Mouse (Mus musculus) midbrain, postnatal 0 days (tissue): ENCODE measurements around the gene Cd72. TPM values are rescaled to one million over a fixed set of nuclear protein-coding genes. Genes with fewer than 3 reads are reported as not detected.

Source experiments
- ATAC-seq: fragments of 200-750 bp; cut with Nextera tagmentation; 2 replicates; pipeline ENCODE4 v1.8.0; 2017; ENCODE audit warnings: moderate number of reproducible peaks, mild to moderate bottlenecking, moderate TSS enrichment, moderate library complexity; ENCODE audit not compliant: low FRiP score
- DNase-seq: peaks from one replicate; pipeline ENCODE4 v3.0.0-alpha.2; 2015; ENCODE audit warnings: low spot score
- H3K27ac ChIP-seq: fragments of 300-500 bp; sonication (generic); 2 replicates; pipeline ENCODE4 v1.5.1; 2014; ENCODE audit warnings: low read depth, mild to moderate bottlenecking, low read length, mixed read lengths
- H3K27me3 ChIP-seq: fragments of 300-500 bp; sonication (generic); 2 replicates; pipeline ENCODE4 v1.6.1; 2014; ENCODE audit warnings: low read length, control low read depth, mixed read lengths; ENCODE audit not compliant: insufficient read depth
- H3K36me3 ChIP-seq: fragments of 300-500 bp; sonication (generic); 2 replicates; pipeline ENCODE4 v1.6.1; 2014; ENCODE audit warnings: low read length, control low read depth, mixed read lengths; ENCODE audit not compliant: insufficient read depth
- H3K4me1 ChIP-seq: fragments of 300-500 bp; sonication (generic); 2 replicates; pipeline ENCODE4 v1.6.1; 2014; ENCODE audit warnings: mild to moderate bottlenecking, control low read depth, antibody characterized with exemption, low read length, mixed read lengths; ENCODE audit not compliant: insufficient read depth
- H3K4me2 ChIP-seq: fragments of 300-500 bp; sonication (generic); 2 replicates; pipeline ENCODE4 v1.6.1; 2014; ENCODE audit warnings: low read depth, mild to moderate bottlenecking, low read length, mixed read lengths; ENCODE audit not compliant: poor library complexity, severe bottlenecking
- H3K4me3 ChIP-seq: fragments of 300-500 bp; sonication (generic); 2 replicates; pipeline ENCODE4 v1.5.1; 2014; ENCODE audit warnings: low read depth, mild to moderate bottlenecking, low read length, moderate library complexity
- H3K9ac ChIP-seq: fragments of 300-500 bp; sonication (generic); replicated peaks from 2 replicates; pipeline ENCODE4 v1.6.1; 2014; ENCODE audit warnings: mild to moderate bottlenecking, low read length, moderate library complexity, mixed read lengths; ENCODE audit not compliant: poor library complexity, severe bottlenecking
- H3K9me3 ChIP-seq: fragments of 300-500 bp; sonication (generic); 2 replicates; pipeline ENCODE4 v1.6.1; 2016; ENCODE audit warnings: low read length, control low read depth
- CTCF ChIP-seq: IDR thresholded peaks from 2 replicates; pipeline ENCODE4 v1.5.1; 2016; ENCODE audit warnings: antibody characterized with exemption, mild to moderate bottlenecking
- WGBS: fragments of 180-500 bp; shearing (Covaris S2); extraction: QIAGEN DNeasy Blood & Tissue Kit; methylation state at CpG from one replicate; pipeline ENCODE4 v1.1.7; 2014; 5-methylcytosine and 5-hydroxymethylcytosine counted together
- polyA plus RNA-seq: library from polyadenylated mRNA; unstranded; fragments of >200 nt; fragmentation: Nextera tagmentation; extraction: Ambion mirVana; gene quantifications from 2 replicates; pipeline ENCODE4 v1.2.1, GENCODE M21; 2015
- total RNA-seq: library from RNA; depleted of rRNA; stranded (reverse); fragments of >200 nt; gene quantifications from 2 replicates; pipeline ENCODE4 v1.2.3, GENCODE M21; 2014

The Cd72 gene
- total and polyA plus RNA-seq, 2 experiments from 2014 or later = 5.2 TPM; not detected in 1

DNA sequence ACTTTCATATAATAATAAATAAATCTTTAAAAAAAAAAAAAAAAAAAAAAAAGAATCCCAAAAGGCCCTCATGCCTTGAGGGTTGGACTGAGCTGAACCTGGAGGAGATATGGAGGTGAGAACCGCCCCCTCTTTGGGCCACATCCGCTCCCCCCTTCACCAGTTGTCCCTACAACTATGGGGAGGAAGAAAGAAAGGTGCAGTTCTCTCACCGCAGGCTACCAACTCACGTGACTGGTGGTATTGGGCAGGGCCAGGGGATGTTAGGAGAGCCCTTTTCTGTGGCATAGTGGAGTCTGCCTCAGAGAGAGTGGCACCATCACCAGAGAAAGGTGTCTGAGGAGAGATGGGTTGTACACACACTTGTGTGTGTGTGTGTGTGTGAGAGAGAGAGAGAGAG, 2.0 kb upstream of the Cd72 start:
- 28% methylated on average over 4 of the region's 4 CpGs for WGBS
- Histone ChIP-seq H3K9ac (no peak overlapping the region), H3K27me3 (peaks cover 7% of the 10 kb centered on the region; the same call in 1 of the 2 replicates), H3K36me3 (no peaks in the 10 kb centered on the region), H3K27ac (no peak overlapping the region), H3K4me1 (no peaks in the 10 kb centered on the region), H3K4me2 (no peak overlapping the region), H3K9me3 (no peaks in the 10 kb centered on the region), H3K4me3 (no peak overlapping the region)
- TF ChIP-seq CTCF = no peak
- ATAC-seq (no peak), DNase-seq (no peak)

DNA sequence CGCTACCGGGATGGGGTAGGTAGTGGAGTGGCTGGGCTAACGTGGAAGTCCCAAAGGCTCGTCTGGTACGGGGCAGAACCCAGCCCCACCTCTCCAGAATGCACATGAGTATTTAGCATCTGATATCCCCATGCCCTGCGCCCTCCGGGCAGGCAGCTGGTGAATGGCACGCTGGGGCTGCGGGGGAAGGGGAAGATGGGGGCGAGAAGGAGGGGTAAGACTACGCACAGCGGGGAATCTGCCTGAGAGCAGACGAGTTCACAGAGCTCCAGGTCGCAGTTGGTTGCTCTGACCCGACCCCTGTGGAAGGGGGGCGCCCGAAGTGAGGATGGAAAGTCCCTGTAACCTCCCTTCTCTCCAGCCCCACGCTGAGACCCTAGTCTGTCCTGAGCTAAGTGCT, 1.0 kb downstream of the Cd72 start:
- Histone ChIP-seq H3K9me3 (no peaks in the 10 kb centered on the region), H3K27me3 (peaks cover 7% of the 10 kb centered on the region; the same call in 1 of the 2 replicates), H3K36me3 (peaks cover 3% of the 10 kb centered on the region; the same call in 1 of the 2 replicates), H3K4me3 (peak overlapping the region; percentile 10; the same call in 1 of the 2 replicates), H3K4me1 (no peaks in the 10 kb centered on the region), H3K4me2 (peak overlapping the region; percentile 34; the same call in 1 of the 2 replicates), H3K27ac (no peak overlapping the region), H3K9ac (no peak overlapping the region)
- DNase-seq (no peak), ATAC-seq (no peak)
- no peak for TF ChIP-seq CTCF
- WGBS = 2% methylated on average over 17 of the region's 18 CpGs

- H3K27me3 ChIP-seq = peaks cover 7% of the 10 kb centered on the region; the same call in 1 of the 2 replicates
- WGBS = 64% methylated on average over 11 of the region's 11 CpGs
- ATAC-seq (no peak), DNase-seq (no peak)
- H3K36me3 ChIP-seq = peaks cover 12% of the 10 kb centered on the region
- no peak overlapping the region for H3K4me3 ChIP-seq
- TF ChIP-seq CTCF = no peak
- no peak overlapping the region for H3K4me2 ChIP-seq
- H3K4me1 ChIP-seq = no peaks in the 10 kb centered on the region
- no peaks in the 10 kb centered on the region for H3K9me3 ChIP-seq
- H3K9ac ChIP-seq = no peak overlapping the region
- no peak overlapping the region for H3K27ac ChIP-seq
Observed at GRCm38 (mm10) chr4:43452315-43452714, 2.1 kb downstream of the Cd72 start.

- TF ChIP-seq CTCF = no peak
- peaks cover 6% of the 10 kb centered on the region; the same call in 1 of the 2 replicates for H3K27me3 ChIP-seq
- H3K4me1 ChIP-seq = no peaks in the 10 kb centered on the region; the same call in 1 of the 2 replicates
- H3K4me3 ChIP-seq = no peak overlapping the region
- ATAC-seq = no peak
- H3K9me3 ChIP-seq = no peaks in the 10 kb centered on the region
- H3K27ac ChIP-seq = no peak overlapping the region
- DNase-seq = no peak
- H3K4me2 ChIP-seq = no peak overlapping the region
- no peak overlapping the region for H3K9ac ChIP-seq
- 80% methylated on average over 3 of the region's 3 CpGs for WGBS
- peaks cover 39% of the 10 kb centered on the region for H3K36me3 ChIP-seq
Observed at GRCm38 (mm10) chr4:43448554-43448953, 5.9 kb downstream of the Cd72 start.

DNA sequence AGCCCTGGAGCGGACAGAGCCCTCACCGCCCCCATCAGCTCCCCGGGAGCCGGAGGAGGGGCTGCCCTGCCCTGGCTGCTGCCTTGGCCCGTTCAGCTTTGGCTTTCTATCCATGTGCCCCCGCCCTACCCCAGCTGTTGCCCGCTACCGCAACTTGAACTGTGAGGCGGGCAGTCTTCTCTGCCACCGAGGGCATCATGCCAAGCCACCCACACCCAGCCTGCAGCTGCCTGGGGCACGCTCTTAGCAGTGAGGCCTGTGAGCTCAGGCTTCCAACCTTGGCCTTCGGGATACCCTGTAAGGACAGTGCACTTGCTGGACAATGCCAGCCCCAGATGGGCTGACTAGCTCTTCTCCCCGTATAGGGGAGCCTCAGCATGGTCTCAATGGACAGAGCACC, 7.2 kb downstream of the Cd72 start:
- DNase-seq = no peak
- TF ChIP-seq CTCF = no peak
- no peaks in the 10 kb centered on the region; the same call in 1 of the 2 replicates for H3K4me1 ChIP-seq
- no peaks in the 10 kb centered on the region for H3K27me3 ChIP-seq
- H3K36me3 ChIP-seq = peaks cover 39% of the 10 kb centered on the region
- H3K9me3 ChIP-seq = no peaks in the 10 kb centered on the region
- no peak overlapping the region for H3K27ac ChIP-seq
- H3K4me3 ChIP-seq = no peak overlapping the region
- H3K4me2 ChIP-seq = no peak overlapping the region
- H3K9ac ChIP-seq = no peak overlapping the region
- WGBS = 79% methylated on average over 13 of the region's 13 CpGs
- no peak for ATAC-seq

- no peak for ATAC-seq
- 1% methylated on average over 28 of the region's 28 CpGs for WGBS
Observed at GRCm38 (mm10) chr4:43443511-43443910, 10.9 kb downstream of the Cd72 start.

More at GRCm38 (mm10) chr4:43443511-43443910, 10.9 kb downstream of the Cd72 start:
- Histone ChIP-seq H3K4me2 (peak overlapping the region; percentile 91), H3K9ac (peak overlapping the region; percentile 97), H3K4me1 (no peaks in the 10 kb centered on the region; the same call in 1 of the 2 replicates), H3K36me3 (peaks cover 36% of the 10 kb centered on the region), H3K4me3 (peak overlapping the region; percentile 97), H3K27ac (peak overlapping the region; percentile 88), H3K27me3 (no peaks in the 10 kb centered on the region), H3K9me3 (no peaks in the 10 kb centered on the region)
- DNase-seq = no peak
- no peak for TF ChIP-seq CTCF
